Mouse (Mus musculus) gastrocnemius, adult 18-20 months (tissue): ENCODE results near the gene Dedd. TPM values are rescaled to one million over a fixed set of nuclear protein-coding genes. Genes with fewer than 3 reads are reported as not detected.

Experiments
- total RNA-seq, 2 experiments: library from RNA; stranded (reverse); gene quantifications; 2 replicates each; pipeline ENCODE4 v1.2.3; 2021

Dedd gene
- total RNA-seq, 2 experiments from 2014 or later, result 28.1 to 35.8 TPM

Other genes with a start within 250 kb of the Dedd start
- 1 to 10 TPM; 1.2 to 2.0 TPM for gene Cfap126, start 215.2 kb upstream of the Dedd start, total RNA-seq
- gene Sdhc, start 178.5 kb upstream of the Dedd start, total RNA-seq, result 100 to 1,000 TPM; 667 to 772 TPM
- gene Mpz, start 178.4 kb upstream of the Dedd start, total RNA-seq, result 10 to 100 TPM; 28.7 to 29.5 TPM
- 100 to 1,000 TPM in 1 of 2 experiments, 10 to 100 TPM in 1; 36.1 to 133 TPM for gene Pcp4l1, start 132.9 kb upstream of the Dedd start, total RNA-seq
- gene Nr1i3, start 115.2 kb upstream of the Dedd start, total RNA-seq, result not detected
- 10 to 100 TPM; 47.6 to 51.7 TPM for gene Tomm40l, start 106.6 kb upstream of the Dedd start, total RNA-seq
- gene Apoa2, start 104.1 kb upstream of the Dedd start, total RNA-seq, result 1 to 10 TPM in 1 of 2 experiments, not detected in 1; 7.5 TPM
- gene Fcer1g, start 94.8 kb upstream of the Dedd start, total RNA-seq, result 1 to 10 TPM; 2.2 to 4.9 TPM
- under 1 TPM; 0.48 to 0.90 TPM for gene Adamts4, start 78.7 kb upstream of the Dedd start, total RNA-seq
- 100 to 1,000 TPM; 804 to 821 TPM for gene Ndufs2, start 77.8 kb upstream of the Dedd start, total RNA-seq
- 10 to 100 TPM; 12.0 to 13.0 TPM for gene B4galt3, start 58.8 kb upstream of the Dedd start, total RNA-seq
- gene Ppox, start 48.0 kb upstream of the Dedd start, total RNA-seq, result 1 to 10 TPM; 7.8 to 7.9 TPM
- gene Usp21, start 41.2 kb upstream of the Dedd start, total RNA-seq, result 10 to 100 TPM; 15.1 to 19.3 TPM
- 10 to 100 TPM; 85.7 to 96.8 TPM for gene Ufc1, start 34.1 kb upstream of the Dedd start, total RNA-seq
- 10 to 100 TPM; 26.0 to 28.9 TPM for gene Nit1, start 16.5 kb downstream of the Dedd start, total RNA-seq
- gene Pfdn2, start 16.5 kb downstream of the Dedd start, total RNA-seq, result 100 to 1,000 TPM; 110 to 128 TPM
- not detected for gene Klhdc9, start 31.7 kb downstream of the Dedd start, total RNA-seq
- not detected for gene Nectin4, start 41.0 kb downstream of the Dedd start, total RNA-seq
- gene Arhgap30, start 59.8 kb downstream of the Dedd start, total RNA-seq, result under 1 TPM; 0.53 to 0.90 TPM
- gene Usf1, start 82.2 kb downstream of the Dedd start, total RNA-seq, result 10 to 100 TPM; 24.7 to 26.1 TPM
- gene Tstd1, start 89.7 kb downstream of the Dedd start, total RNA-seq, result under 1 TPM; 0.48 to 0.93 TPM
- 1 to 10 TPM; 3.7 to 7.0 TPM for gene F11r, start 108.4 kb downstream of the Dedd start, total RNA-seq
- 1 to 10 TPM; 1.3 to 1.4 TPM for gene Alyref2, start 174.3 kb downstream of the Dedd start, total RNA-seq
- not detected for gene Itln1, start 206.1 kb downstream of the Dedd start, total RNA-seq
- under 1 TPM in 1 of 2 experiments, not detected in 1; 0.09 TPM for gene Cd244a, start 230.0 kb downstream of the Dedd start, total RNA-seq